Mouse (Mus musculus) 3134 (cell line): ENCODE data around the gene F5.

ENCODE experiments used
- DNase-seq: peaks from one replicate; pipeline ENCODE4 v3.0.0-alpha.2; 2011; ENCODE audit warnings: low spot score; ENCODE audit not compliant: insufficient read length; ENCODE audit errors: extremely low read depth

The F5 gene

DNA sequence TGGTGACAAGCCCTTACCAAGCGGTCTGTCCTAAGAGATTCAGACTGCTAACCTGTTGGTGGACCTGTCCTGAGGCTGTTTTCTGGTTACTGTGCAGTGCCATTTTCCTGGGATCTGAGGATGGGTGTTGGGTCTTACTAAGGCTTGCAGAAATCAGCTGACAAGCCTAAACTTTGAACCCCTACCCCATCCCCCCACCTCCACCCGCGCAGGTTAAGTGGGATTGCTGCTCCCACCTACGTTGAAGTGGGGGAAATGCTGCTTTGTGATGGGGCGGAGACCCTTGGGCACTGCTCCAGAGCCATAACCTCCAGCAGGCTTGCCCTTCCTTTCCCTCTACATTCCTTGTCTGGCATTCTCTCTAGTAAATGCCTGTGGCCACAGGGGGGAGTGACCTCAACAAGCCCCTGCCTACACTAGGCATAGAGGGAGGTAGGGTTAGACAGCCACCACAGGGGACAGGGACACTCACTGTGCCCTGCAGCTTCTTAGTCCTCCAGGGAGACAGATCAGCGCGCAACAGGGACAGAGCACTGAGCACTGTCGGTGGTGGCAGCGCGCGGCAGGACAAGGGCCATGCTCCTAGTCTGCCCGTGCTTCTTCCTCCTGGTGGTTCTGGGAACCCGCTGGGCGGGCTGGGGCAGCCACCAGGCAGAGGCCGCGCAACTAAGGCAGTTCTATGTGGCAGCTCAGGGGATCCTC, at the start of gene F5:
Gene F5, plus strand, starts transcription at position 452 of the 702 bp plus-strand sequence.
- DNase-seq = no peak

DNA sequence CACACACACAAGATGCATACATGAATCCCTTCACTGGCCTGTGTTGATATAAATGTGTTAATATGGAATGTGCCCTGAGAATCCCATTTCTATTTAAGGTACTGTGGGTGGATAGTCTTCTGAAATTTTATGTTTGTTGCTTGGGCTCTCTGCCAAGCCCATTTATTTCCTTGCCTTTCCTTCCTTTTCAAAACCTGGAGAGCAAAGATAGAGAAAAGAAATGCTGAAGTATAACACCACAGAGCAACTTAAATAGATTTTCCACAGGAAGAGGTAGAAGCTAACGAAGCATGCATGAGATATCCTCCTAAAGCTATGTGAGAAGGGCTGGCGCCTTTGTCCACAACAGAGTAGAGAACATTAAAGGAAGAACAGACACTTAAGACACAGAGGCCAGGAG, 41.9 kb upstream of the F5 start:
- no peak for DNase-seq

DNA sequence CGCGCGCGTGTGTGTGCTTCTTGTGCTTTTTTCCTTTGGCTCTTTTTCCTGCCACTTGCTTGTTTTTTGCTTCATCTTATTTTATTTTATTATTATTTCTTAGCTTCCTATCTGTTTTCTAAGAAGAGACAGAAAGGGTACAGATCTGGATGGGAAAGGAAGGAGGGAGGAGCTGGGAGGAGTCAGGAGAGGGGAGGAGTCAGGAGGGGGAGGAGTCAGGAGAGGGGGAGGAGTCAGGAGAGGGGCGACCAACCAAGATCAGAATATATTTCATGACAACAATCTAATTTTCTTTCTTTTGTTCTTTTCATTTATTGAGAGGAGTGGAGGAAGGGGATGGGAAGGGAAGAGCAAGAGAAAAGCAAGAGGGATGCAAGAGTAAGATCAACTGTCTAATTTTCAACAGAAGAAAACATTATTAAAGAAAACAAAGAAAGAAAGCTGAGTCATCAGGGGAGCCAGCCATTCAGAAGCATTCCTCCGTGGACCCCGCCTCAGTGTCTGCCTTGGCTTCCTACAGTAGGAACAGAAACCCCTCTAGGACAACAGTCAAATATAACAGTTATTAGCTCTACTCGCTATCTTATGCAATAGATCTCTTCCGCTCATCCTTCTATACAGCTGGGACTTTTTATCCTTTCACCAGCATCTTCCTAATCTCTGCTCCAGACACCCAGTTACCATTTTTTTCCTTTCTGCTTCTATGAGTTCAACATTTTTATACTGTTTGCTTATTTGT, 40.9 kb upstream of the F5 start:
- no peak for DNase-seq

DNA sequence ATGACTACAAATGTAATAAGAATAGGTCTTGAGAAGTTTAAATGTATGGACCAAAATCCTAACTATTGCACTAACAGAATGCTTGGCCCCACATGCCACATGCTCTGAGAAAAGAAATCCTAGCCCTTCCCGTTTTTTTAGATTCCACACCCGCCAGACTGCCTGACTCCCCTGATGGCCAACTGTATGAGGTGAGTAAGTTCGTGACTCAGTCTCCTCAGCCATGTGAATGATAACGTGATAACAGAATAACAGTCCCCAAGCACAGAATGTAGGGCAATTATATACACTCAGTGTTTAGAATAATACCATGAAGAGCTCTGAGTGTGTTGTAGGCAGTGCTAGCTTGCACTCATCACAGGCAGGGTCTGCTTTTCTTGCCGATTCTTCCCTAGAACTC, 37.4 kb upstream of the F5 start:
- DNase-seq = no peak

DNA sequence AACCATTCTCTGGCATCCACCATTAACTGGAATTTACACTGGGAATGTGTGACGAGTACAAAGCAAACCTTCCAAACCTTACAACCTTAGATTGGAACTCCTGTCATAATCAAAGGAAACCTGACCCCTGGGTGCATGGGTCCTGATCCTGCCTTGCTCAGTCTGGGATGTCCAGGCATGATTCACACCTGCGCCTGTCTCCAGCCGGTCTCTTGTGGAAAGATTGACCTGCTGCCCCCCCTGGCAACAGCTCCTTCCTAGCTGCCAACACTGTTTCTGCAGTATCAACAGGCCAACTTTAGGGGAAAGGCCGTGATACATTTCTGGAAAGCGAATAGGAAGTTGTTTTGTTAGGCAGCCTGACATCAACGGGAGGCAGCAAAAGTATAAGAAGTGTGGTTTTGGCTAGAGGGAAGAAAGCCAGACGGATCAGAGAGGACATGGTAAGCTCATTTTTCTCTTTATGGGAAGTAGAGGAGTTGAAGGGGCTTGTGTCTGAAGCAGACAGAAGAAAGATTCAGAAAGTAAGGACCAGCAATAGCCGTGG, 36.6 kb upstream of the F5 start, which contains the start of gene Selp:
Gene Selp, plus strand, starts transcription at position 318 of the 547 bp plus-strand sequence.
- DNase-seq = no peak

DNA sequence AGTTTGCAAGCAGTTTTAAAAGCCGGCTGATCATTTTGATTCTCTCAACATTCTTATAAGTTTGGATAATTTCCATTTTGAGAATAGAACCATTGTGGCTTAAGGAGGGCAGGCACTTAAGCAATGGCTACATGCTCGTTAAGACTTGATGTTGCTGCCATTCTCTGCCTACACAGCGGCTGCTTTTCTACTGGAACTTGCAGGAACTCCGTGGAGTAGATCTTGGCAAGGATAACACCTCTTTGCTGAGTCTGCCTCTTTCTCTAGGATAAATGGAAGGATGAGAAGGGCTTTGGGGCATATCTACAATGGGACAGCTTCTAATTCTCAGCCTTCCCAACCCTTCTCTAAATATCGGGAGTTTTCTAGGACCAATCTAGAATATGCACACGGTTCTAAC, 36.0 kb upstream of the F5 start:
- no peak for DNase-seq

DNA sequence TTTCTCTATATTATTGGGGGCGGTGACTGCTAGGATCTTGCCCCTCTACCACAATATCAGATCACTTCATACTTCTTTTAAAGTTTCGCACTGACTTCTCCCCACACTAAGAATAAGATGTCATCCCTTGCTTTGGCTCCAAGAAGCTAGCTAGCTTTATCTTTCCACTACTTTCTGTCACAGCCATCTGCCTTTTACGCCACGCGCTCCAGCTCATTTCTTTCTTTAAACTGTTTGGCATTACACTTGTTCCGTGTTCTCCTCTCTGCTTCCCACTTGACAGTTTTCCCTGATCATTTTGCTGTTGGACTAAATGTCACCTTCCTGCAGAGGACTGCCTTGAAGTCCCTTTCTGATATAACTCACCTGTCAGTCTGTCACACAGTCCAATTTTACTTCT, 33.8 kb upstream of the F5 start:
- DNase-seq = no peak

DNA sequence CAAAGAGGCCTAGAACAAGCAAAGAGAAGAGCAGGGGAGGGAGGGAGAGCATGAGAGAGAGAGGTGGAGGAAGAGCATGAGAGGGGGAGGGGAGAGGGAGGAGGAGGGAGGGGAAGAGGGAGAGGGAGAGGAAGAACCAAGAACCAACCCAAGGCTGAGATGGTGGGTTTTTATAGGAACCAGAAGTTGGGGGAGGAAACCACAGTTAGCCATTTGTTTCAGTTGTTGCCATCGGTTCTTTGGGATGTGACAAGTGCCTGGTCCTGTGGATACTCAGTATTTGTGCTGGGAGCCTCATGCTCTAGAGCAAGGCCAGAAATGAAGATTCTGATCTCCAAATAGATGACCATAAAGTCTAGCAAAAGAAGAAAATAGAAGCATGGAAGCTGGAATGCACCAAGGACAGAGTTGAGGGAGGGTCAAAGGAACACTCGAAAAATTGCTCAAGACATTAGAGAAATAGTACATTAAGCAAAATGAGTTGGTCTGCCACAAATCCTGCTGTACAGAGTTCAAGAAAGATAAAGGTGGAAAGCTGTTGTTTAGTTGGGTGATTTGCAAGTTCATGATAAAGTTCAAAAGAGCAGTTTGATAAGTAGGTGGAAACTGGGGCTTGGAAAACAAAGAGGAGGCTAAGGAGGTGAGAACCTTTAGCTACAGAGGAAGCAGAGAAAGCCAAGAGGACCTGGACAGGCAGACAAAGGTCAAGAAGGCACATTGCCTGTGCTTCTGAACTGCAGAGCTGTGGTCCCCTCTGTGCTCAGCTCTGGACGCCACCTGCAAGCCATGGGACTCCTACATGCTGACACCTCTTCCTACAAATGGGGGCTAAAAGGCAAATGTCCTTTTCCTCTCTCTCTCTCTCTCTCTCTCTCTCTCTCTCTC, 31.5 kb upstream of the F5 start:
- no peak for DNase-seq

DNA sequence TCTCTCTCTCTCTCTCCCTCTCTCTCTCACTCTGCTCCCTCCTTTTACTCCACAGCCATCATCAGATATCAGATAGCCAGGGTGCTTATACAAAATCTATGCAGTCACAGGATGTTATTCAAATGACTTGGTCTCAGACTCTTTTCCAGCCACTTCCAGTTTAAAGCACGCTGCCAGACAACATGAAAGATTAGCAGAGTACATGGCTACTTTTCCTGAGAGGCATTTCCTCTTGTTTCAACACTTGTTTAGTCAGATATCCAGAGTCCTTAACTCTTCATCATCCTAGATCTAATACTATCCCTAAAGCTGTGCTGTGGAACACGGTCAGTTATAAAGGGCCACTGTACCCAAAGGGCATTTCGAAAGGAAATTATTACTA, 30.9 kb upstream of the F5 start:
- DNase-seq = no peak

DNA sequence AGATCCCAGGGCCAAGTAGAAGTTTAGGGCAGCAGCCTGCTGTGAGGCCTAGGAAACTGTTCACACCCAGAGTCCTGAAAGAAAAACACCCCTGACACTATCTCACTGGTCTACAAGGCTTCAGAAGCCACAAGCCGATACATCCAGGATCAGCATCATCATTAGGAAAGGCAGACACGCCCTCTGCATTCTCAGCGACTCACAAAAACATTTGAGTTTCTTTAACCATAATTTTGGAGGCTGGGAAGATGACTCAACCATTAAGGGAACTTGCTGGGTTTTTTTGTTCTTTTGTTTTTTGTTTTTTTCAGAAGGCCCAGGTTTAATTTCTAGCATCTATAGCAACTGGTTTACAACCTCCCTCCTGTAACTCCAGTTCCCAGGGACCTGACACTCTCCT, 27.8 kb upstream of the F5 start:
- no peak for DNase-seq

DNA sequence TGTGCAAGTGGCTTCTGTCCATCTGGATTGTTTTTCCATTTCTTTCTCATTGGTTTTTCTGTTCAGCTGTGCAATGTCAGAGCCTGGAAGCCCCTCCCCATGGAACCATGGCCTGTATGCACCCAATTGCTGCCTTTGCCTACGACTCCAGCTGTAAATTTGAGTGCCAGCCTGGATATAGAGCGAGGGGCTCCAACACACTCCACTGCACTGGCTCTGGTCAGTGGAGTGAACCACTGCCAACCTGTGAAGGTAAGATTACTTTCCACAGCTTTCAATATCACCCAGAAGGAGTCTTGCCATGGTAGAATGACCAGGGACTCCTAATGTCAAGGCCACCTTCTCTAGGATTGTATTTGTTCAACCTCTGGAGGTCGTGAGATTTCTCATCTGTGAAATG, 21.6 kb upstream of the F5 start:
- no peak for DNase-seq

DNA sequence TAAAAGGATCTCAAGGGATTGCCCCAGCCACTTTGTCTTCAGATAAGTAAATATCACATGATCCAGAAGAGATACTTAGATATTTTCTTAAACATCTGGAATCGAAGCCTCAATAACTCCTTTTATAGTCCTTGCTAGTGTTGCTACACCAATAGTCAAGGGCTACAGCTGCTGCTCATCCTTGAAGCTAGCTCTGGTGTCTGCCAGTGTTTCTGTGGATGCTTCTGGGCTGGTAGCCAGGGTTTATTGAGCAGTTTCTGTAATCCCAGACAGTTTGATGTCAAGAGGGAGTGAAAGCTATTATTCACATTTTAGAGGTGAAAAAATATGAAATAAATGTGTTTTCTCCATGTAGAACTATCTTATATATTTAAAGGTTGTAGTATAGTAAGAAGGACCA, 19.0 kb upstream of the F5 start:
- no peak for DNase-seq

DNA sequence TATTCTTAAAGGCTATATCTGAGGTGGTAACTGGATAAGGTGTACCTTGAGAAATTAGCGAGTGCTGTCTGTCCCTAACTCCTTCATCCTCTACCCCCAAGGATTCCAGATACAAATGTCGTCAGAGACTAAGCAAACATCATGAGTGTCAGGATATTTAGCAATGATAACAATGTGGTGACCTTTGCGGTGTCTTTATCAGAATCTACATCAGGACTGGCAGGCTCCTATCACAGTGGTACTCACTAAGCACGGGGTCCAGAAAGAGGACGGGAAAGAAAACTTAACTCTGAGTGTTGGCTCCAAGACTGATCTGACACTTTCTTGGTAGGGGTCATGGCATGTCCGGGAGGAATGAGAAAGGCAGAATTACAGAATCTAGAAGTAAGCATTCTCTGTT, 17.5 kb upstream of the F5 start:
- DNase-seq = no peak

DNA sequence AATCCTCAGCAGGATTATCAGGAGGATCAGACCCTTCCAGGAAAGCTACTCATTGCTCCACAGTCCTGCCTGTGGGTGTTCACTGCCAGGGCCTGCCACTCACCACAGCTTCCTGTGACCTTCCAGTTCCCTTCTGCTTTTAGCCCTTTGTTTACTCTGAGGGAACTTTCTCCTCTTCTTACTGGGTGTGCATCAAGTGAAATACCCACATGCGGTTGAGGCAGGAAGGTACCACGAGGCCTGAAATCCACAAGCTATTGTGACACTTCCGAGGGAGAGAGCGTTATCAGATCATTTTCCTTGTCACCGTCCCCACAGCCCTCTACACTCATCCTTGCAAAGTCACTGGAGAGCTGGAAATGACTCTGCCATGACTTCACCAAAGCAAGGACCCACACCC, 16.3 kb upstream of the F5 start:
- DNase-seq = peak; percentile 19

DNA sequence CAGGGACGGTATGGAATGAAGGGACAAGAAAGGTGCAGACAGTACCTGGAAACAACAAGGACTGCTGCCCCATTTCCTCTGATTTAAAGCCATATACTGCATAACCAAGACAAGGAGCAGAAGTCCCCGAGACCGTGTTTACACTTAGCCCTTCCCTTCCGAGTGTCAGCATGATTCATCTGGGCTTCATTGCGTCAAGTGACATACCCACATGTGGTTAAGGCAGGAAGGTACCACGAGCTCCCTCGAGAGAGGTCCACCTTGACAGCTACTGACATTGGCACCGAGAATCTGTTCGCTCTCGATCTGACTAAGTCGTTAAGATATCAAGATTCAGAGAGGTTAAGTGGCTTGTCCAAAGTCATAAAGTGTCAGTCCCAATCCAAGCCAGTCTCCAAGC, 15.7 kb upstream of the F5 start:
- DNase-seq = peak; percentile 19

DNA sequence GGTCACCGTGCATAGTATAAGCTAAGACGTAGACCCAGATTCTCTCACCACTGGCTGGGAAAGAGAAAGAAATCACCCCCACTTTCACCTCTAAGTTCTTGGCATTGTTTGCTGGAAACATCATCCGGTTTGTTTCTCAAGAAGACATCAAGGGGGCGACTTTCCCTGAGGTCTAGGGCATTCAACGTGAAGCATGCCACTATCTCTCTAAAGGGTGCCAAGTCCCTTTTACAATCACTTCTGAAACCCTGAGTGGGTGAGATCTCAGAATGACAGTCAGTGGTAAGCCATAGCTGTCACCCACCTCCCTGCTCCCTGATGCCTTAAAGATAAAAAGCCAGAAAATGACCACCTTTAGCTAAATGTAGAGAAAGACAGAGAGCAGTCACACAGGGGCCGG, 15.0 kb upstream of the F5 start:
- DNase-seq = no peak

DNA sequence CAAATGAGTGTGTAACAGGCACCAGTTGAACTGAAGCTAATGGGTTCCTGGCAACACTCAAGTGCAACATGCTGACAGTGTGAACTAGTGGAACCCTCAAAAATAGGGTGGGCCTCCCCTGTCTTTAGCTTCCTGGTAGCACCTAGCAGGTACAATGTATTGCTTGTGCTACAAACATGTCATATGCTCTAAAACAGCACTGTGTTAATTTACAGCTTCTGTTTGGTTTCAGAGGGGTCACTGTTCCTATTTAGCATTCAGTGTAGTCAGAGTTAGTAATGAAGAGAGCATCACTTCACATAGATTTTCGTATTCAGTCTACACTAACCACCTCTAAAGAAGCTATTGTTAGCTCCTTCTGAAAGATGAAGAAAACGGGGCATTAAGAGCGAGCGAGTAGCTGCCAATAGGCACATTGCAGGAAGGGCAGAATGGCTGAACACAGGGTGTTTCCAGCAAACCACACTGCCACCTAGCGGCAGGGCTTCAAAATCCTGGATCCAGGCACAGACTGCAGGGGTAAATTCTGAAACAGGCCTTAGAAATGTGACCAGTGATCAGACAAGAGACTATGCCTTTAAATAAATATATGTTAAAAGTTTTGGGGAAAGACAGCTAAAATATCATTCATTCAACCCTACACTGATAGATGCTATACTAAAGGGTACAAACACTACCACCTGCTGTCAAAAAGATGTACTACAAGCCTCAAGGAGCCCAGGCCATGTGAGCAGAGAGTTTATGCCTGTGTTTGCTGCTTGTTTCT, 13.1 kb upstream of the F5 start:
- peak; percentile 34 for DNase-seq

DNA sequence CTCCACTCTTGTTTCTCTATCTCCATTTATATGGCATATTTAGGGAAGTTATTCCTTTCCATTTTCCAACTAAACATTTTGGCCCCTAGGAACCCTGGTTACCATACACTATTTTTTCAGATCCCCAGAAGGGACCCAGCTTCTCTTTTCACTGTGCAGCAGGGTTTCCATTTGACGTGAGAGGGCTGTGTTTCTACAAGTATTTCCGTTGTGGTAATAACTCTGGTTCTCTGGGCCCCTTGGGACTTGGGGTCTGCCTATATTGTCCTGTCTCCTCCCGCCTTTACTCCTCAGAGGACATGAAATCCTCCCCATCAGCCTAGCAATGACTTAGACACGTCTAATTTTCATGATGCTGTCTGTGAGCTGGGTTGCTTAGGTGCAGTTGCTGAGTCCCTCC, 12.2 kb upstream of the F5 start:
- DNase-seq = no peak

DNA sequence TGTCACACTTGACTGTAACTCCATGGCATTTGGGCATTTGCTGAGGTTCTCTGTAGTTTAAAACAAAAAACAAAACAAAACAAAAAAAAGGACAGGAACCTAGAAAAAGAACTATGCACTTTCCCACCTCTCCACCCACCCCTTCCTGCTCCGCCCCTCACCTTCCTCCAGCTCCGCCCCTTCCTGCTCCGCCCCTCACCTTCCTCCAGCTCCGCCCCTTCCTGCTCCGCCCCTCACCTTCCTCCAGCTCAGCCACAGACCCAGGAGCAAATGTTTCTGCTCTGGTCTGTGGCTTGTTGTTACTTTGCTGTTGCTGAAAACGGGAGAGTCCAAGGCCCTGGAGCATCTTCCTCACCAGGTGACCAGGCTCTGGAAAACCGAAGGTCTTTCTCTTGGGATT, 2.6 kb upstream of the F5 start:
- peak; percentile 32 for DNase-seq

DNA sequence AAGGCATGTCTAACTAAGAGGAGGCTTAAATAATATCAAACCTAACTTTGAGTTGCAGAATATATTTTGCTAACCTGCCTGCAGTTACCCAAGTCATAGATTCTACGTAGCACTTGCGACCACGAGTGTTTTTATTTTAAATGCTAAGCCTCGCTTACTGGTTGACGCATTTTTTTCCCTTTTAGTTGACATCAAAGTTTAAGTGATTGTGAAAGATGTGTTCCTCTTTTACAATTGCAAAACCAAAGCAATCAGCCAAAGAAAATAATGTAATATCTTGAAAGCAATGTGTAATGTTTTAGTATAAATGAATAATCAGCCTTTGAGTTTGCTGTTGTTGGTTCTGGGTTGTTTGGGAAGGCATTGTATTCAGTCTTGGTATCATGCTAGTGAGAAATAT, 1.2 kb downstream of the F5 start:
- DNase-seq = no peak

DNA sequence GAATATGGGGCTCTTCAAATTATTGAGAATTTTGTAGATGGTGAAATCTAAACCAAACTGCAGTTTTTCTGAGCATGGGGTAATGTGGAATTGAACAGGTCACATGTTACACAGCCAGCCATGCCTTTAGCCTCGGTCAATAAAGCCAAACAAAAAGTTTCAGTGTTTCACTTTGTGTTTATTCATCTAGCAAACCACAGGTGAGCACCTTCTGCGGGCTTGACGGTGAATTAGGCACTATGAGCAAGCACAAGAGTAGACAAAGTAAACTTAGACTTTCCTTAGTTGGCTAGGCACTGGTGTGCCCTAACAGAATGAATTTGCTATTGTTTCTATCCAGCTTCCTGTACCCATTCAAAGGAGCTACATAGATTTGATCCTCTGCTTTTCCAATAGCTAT, 3.3 kb downstream of the F5 start:
- DNase-seq = no peak
